Mouse (Mus musculus) heart, embryonic 15.5 days (tissue): ENCODE measurements at regions not wholly inside any gene's neighbourhood (a gene's known extent, or its start where the extent isn't known, plus 50 kb on each side); places are given as distances from the start of the nearest gene placed in this dataset.

Source experiments
- ATAC-seq: fragments of 200-750 bp; cut with Nextera tagmentation; replicated peaks from 2 replicates; pipeline ENCODE4 v1.8.0; 2017; ENCODE audit warnings: low read depth, moderate TSS enrichment; ENCODE audit not compliant: insufficient number of reproducible peaks, insufficient read depth, low FRiP score
- H3K27ac ChIP-seq: fragments of 300-500 bp; sonication (generic); 2 replicates; pipeline ENCODE4 v1.5.1; 2015; ENCODE audit warnings: mild to moderate bottlenecking, inconsistent platforms
- H3K27me3 ChIP-seq: fragments of 300-500 bp; sonication (generic); 2 replicates; pipeline ENCODE4 v1.6.1; 2015; ENCODE audit warnings: inconsistent platforms
- H3K36me3 ChIP-seq: fragments of 300-500 bp; sonication (generic); 2 replicates; pipeline ENCODE4 v1.6.1; 2015; ENCODE audit warnings: mild to moderate bottlenecking, inconsistent platforms
- H3K4me1 ChIP-seq: fragments of 300-500 bp; sonication (generic); replicated peaks from 2 replicates; pipeline ENCODE4 v1.6.1; 2015; ENCODE audit warnings: inconsistent platforms
- H3K4me2 ChIP-seq: fragments of 300-500 bp; sonication (generic); 2 replicates; pipeline ENCODE4 v1.6.1; 2015; ENCODE audit warnings: inconsistent platforms, mild to moderate bottlenecking, moderate library complexity
- H3K4me3 ChIP-seq: fragments of 300-500 bp; sonication (generic); 2 replicates; pipeline ENCODE4 v1.5.1; 2015; ENCODE audit warnings: mild to moderate bottlenecking, inconsistent platforms
- H3K9ac ChIP-seq: fragments of 300-500 bp; sonication (generic); 2 replicates; pipeline ENCODE4 v1.6.1; 2015; ENCODE audit warnings: mild to moderate bottlenecking, inconsistent platforms
- H3K9me3 ChIP-seq: fragments of 300-500 bp; sonication (generic); replicated peaks from 2 replicates; pipeline ENCODE4 v1.6.1; 2016; ENCODE audit warnings: inconsistent platforms
- WGBS: fragments of 180-500 bp; shearing (Covaris S2); methylation state at CpG from one replicate; pipeline ENCODE4 v1.1.7; 2015; ENCODE audit warnings: mixed read lengths; 5-methylcytosine and 5-hydroxymethylcytosine counted together

- Histone ChIP-seq H3K36me3 (no peaks in the 10 kb centered on the region), H3K4me3 (no peak overlapping the region), H3K4me2 (no peak overlapping the region), H3K9ac (no peak overlapping the region), H3K9me3 (no peaks in the 10 kb centered on the region), H3K27me3 (no peaks in the 10 kb centered on the region), H3K27ac (no peak overlapping the region), H3K4me1 (peaks cover 4% of the 10 kb centered on the region)
- WGBS: 84% methylated on average over 5 of the region's 5 CpGs
- no peak for ATAC-seq
Measured at GRCm38 (mm10) chr12:70702473-70702872, 122.8 kb upstream of the Frmd6 start.

GRCm38 (mm10) chr12:70706806-70707628 lies 118.3 kb upstream of the Frmd6 start:
- no peak overlapping the region for H3K4me3 ChIP-seq
- no peak overlapping the region for H3K9ac ChIP-seq
- H3K4me1 ChIP-seq: peaks cover 8% of the 10 kb centered on the region
- H3K27ac ChIP-seq: peak overlapping the region; percentile 0; the same call in 1 of the 2 replicates
- H3K4me2 ChIP-seq: no peak overlapping the region
- H3K27me3 ChIP-seq: no peaks in the 10 kb centered on the region
- no peaks in the 10 kb centered on the region for H3K9me3 ChIP-seq
- no peaks in the 10 kb centered on the region for H3K36me3 ChIP-seq
- 82% methylated on average over 11 of the region's 11 CpGs for WGBS
- no peak for ATAC-seq

- Histone ChIP-seq H3K4me3 (no peak overlapping the region), H3K4me1 (peaks cover 13% of the 10 kb centered on the region), H3K27ac (peak overlapping the region; percentile 0; the same call in 1 of the 2 replicates), H3K27me3 (no peaks in the 10 kb centered on the region), H3K9me3 (no peaks in the 10 kb centered on the region), H3K9ac (no peak overlapping the region), H3K36me3 (no peaks in the 10 kb centered on the region), H3K4me2 (no peak overlapping the region)
- 44% methylated on average over 6 of the region's 6 CpGs for WGBS
- ATAC-seq: peak; percentile 66; the same call in 1 of the 2 replicates
Measured at GRCm38 (mm10) chr12:70707629-70708289, 117.6 kb upstream of the Frmd6 start.

- Histone ChIP-seq H3K9me3 (no peaks in the 10 kb centered on the region), H3K4me1 (peaks cover 13% of the 10 kb centered on the region), H3K27ac (0 out of 2 replicates have a peak overlapping the region, but pooled peaks have one; percentile 0), H3K36me3 (no peaks in the 10 kb centered on the region), H3K27me3 (no peaks in the 10 kb centered on the region), H3K4me3 (no peak overlapping the region), H3K9ac (no peak overlapping the region), H3K4me2 (no peak overlapping the region)
- 77% methylated on average over 5 of the region's 5 CpGs for WGBS
- ATAC-seq: no peak
Measured at GRCm38 (mm10) chr12:70708290-70708668, 117.0 kb upstream of the Frmd6 start.

GRCm38 (mm10) chr12:70710311-70710710 lies 115.0 kb upstream of the Frmd6 start:
- H3K9ac ChIP-seq: no peak overlapping the region
- H3K4me3 ChIP-seq: no peak overlapping the region
- H3K36me3 ChIP-seq: no peaks in the 10 kb centered on the region
- H3K27me3 ChIP-seq: no peaks in the 10 kb centered on the region
- WGBS: 86% methylated on average over 7 of the region's 7 CpGs
- no peak overlapping the region for H3K27ac ChIP-seq
- no peak for ATAC-seq
- H3K4me2 ChIP-seq: no peak overlapping the region
- no peaks in the 10 kb centered on the region for H3K9me3 ChIP-seq
- H3K4me1 ChIP-seq: peaks cover 13% of the 10 kb centered on the region

GRCm38 (mm10) chr12:70711030-70711429 lies 114.3 kb upstream of the Frmd6 start:
- WGBS: 53% methylated on average over 5 of the region's 5 CpGs
- no peak for ATAC-seq
- H3K4me3 ChIP-seq: no peak overlapping the region

GRCm38 (mm10) chr12:70712322-70713024 lies 112.8 kb upstream of the Frmd6 start:
- Histone ChIP-seq H3K9ac (no peak overlapping the region), H3K27me3 (no peaks in the 10 kb centered on the region), H3K36me3 (no peaks in the 10 kb centered on the region), H3K4me1 (peaks cover 8% of the 10 kb centered on the region), H3K4me3 (no peak overlapping the region), H3K27ac (no peak overlapping the region), H3K4me2 (no peak overlapping the region), H3K9me3 (no peaks in the 10 kb centered on the region)
- WGBS: 25% methylated on average over 5 of the region's 5 CpGs
- ATAC-seq: no peak

More at GRCm38 (mm10) chr12:70711030-70711429, 114.3 kb upstream of the Frmd6 start:
- Histone ChIP-seq H3K9ac (no peak overlapping the region), H3K36me3 (no peaks in the 10 kb centered on the region), H3K9me3 (no peaks in the 10 kb centered on the region), H3K27me3 (no peaks in the 10 kb centered on the region), H3K27ac (no peak overlapping the region), H3K4me1 (peaks cover 13% of the 10 kb centered on the region), H3K4me2 (no peak overlapping the region)

GRCm38 (mm10) chr12:70713499-70714280 lies 111.6 kb upstream of the Frmd6 start:
- no peak overlapping the region for H3K9ac ChIP-seq
- no peak for ATAC-seq
- 0 out of 2 replicates have a peak, but pooled peaks cover 5% of the 10 kb centered on the region for H3K4me1 ChIP-seq
- no peak overlapping the region for H3K4me3 ChIP-seq
- H3K9me3 ChIP-seq: no peaks in the 10 kb centered on the region
- WGBS: 57% methylated on average over 18 of the region's 18 CpGs
- no peak overlapping the region for H3K27ac ChIP-seq
- no peaks in the 10 kb centered on the region for H3K36me3 ChIP-seq
- no peaks in the 10 kb centered on the region for H3K27me3 ChIP-seq
- no peak overlapping the region for H3K4me2 ChIP-seq

- no peak overlapping the region for H3K9ac ChIP-seq
- no peaks in the 10 kb centered on the region for H3K9me3 ChIP-seq
- no peak overlapping the region for H3K4me3 ChIP-seq
- no peak for ATAC-seq
- H3K4me1 ChIP-seq: 0 out of 2 replicates have a peak, but pooled peaks cover 9% of the 10 kb centered on the region
- no peaks in the 10 kb centered on the region for H3K36me3 ChIP-seq
- H3K4me2 ChIP-seq: no peak overlapping the region
- WGBS: 69% methylated on average over 11 of the region's 11 CpGs
- no peaks in the 10 kb centered on the region for H3K27me3 ChIP-seq
- no peak overlapping the region for H3K27ac ChIP-seq
Measured at GRCm38 (mm10) chr12:70714281-70714679, 111.0 kb upstream of the Frmd6 start.

- Histone ChIP-seq H3K4me1 (peaks cover 9% of the 10 kb centered on the region; the same call in 1 of the 2 replicates), H3K9ac (no peak overlapping the region), H3K36me3 (no peaks in the 10 kb centered on the region), H3K27ac (no peak overlapping the region), H3K9me3 (no peaks in the 10 kb centered on the region), H3K4me2 (no peak overlapping the region), H3K27me3 (no peaks in the 10 kb centered on the region), H3K4me3 (no peak overlapping the region)
- ATAC-seq: no peak
- 83% methylated on average over 2 of the region's 2 CpGs for WGBS
Measured at GRCm38 (mm10) chr12:70715836-70716235, 109.5 kb upstream of the Frmd6 start.

GRCm38 (mm10) chr12:70718602-70719001 lies 106.7 kb upstream of the Frmd6 start:
- ATAC-seq: no peak
- Histone ChIP-seq H3K36me3 (no peaks in the 10 kb centered on the region), H3K4me2 (no peak overlapping the region), H3K27me3 (no peaks in the 10 kb centered on the region), H3K4me3 (no peak overlapping the region), H3K9me3 (no peaks in the 10 kb centered on the region), H3K4me1 (peaks cover 4% of the 10 kb centered on the region; the same call in 1 of the 2 replicates), H3K27ac (no peak overlapping the region), H3K9ac (no peak overlapping the region)
- WGBS: 16% methylated on average over 1 of the region's 1 CpGs
